Mouse (Mus musculus): ENCODE data around the gene Gm42688.
"Not testable (repeated sequence)": the region's sequence is repeated elsewhere in the genome, so short reads cannot be mapped to it uniquely, and the experiment has no call there.

Gm42688 gene

DNA sequence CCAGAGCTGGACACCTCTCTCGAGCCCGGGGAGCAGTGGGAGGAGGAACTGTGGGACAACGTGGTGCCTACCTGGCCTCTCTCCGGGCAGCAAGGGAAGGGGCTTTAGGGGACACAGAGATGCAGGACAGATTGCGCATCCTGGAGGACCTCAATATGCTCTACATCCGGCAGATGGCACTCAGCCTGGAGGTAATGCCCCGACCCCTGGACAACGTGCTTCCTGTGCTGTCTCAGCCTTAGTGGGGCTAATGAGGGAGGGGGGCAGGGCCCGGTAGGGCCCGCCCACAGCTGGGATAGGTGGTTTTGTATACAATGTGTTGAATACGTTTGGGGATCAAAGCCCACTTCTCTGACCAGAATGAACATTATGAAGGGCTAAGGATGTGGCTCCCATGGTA is 36.6 kb downstream of the Gm42688 start:
- DNase-seq (ENCODE audit: low spot score in 2 of 2), result no peak

DNA sequence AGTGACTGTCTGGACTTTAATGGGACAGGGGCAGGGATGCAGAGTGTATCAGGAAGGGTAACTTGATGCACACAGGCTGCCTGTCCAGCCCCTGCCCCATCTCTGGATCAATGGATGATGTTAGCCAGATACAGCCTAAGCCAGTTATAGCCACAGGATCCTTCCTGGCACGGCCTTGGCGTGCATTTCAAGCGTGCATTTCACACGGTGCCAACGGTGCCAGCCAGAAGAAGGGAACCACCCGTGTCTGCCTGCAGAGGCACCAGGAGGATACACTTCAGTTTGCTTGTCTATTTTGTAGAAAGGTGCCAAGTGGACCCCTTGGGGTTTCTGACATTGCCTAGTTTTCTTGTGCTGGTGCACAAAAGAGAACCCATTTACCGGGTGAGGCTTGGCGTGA is 38.6 kb downstream of the Gm42688 start:
- no peak for DNase-seq (ENCODE audit: low spot score in 2 of 2)

DNA sequence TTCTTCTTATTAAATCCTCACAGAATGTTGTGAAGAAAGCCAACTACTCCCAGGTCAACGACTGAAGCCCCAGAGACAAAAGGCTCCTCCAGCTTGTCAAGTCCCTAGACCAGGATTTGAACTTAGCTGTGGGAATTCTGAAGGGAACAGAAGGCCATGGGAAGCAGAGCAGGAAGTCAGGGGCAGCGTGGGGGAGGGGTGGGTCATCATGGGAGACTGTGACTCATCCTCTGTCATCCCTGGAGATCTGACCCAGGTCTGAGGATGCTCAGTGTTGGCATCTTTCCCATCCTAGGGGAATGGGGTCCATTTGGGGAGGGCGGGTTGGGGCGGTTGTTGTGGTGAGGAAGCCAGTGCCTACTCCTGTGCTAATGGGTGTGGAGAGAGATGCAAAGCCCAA is 40.2 kb downstream of the Gm42688 start:
- no peak for DNase-seq (ENCODE audit: low spot score in 2 of 2)

DNA sequence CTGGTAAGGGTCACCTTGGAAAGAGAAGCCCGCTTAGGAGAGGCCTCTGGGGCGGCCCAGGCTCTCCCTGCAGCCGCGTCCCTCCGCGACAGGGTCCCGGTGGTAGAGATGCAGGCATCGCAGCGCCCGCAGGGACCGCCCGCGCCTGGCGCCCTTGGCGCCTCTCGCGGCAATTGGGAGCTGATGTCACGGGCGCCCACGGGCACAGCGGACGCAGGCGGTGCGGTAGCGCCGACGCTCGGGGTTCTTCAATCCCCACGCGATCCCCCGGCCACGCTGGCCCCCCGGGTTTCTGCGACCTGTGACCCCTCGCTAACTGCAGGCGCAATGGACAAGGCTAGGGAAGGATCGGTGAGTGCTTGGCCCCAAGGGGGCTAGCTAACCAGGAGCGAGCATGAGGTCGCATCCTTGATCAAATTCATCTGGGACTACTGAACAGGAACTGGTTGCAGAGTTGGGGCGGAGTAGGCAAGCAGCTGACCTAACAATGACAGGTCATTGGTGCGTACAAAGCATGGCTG is 40.9 kb downstream of the Gm42688 start:
- DNase-seq (ENCODE audit: low spot score in 2 of 2), result peak; percentile 61 to 67

DNA sequence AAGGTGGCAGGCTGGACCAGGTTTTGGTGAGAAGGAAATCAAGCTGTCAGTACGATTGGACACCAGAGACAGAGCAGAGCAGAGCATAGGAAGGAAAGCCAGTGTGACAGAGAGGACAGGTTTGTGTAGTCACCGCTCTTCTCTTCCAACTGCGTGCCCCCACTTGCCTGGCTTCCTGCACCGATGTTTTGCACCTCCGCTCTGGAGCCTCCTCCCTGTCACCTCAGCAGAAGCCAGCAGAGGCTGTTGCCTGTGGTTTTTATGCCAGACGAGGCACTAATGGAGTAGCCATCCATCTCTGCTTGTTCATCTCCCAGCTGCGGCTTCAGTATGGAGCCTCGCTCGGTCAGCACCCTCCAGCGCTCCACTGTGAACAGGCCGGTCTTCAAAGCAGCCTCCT is 41.5 kb downstream of the Gm42688 start:
- DNase-seq (ENCODE audit: low spot score in 2 of 2), result no peak

DNA sequence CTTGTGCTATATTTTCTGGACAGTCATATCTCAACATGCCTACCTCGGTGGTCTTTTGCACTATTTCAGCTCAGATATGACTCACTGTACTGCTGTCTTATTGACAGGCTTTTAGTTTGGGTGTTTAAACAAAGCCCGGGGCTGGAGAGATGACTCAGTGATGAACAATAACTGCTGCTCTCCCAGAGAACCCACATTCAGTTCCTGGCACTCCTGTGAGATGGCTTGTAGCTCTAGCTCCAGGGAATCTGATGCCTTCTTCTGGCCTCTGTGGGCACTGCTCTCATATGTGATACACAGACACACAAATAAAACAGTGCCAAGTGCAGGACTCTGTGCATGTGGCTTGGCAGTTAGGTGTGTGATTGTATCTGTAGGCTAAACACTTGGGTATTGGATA is 43.8 kb downstream of the Gm42688 start:
- no peak for DNase-seq (ENCODE audit: low spot score in 2 of 2)

DNA sequence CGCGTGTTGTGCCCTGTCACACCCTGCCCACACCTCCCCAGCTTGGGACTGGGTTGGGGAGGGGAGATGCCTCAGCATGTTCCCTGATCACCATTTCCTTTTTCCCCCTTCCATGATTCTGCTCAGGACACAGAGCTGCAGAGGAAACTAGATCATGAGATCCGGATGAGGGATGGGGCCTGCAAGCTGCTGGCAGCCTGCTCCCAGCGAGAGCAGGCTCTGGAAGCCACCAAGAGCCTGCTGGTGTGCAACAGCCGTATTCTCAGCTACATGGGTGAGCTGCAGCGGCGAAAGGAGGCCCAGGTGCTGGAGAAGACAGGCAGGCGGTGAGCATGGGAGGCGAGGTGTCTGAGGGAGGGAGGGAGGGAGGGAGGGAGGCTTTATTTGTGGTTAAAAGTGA is 44.4 kb downstream of the Gm42688 start:
- DNase-seq (ENCODE audit: low spot score in 2 of 2), result no peak

DNA sequence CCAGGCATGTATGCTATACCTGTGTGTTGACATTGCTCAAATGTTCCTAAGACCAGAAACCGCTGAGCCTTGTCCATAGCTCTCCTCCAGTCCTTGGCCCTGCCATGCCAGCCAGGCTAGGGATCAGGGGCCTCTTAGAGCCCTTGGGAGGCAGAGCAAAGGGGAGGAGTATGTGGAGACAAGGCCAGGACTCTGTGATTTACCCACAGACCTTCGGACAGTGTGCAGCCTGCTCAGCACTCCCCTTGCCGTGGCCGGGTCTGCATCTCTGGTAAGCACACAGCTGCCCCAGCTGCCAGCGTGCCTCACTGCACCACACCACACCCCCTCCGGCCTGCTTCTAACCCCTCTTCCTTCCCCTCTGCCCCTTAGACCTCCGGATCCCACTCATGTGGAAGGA is 45.9 kb downstream of the Gm42688 start:
- no peak for DNase-seq (ENCODE audit: low spot score in 2 of 2)

DNA sequence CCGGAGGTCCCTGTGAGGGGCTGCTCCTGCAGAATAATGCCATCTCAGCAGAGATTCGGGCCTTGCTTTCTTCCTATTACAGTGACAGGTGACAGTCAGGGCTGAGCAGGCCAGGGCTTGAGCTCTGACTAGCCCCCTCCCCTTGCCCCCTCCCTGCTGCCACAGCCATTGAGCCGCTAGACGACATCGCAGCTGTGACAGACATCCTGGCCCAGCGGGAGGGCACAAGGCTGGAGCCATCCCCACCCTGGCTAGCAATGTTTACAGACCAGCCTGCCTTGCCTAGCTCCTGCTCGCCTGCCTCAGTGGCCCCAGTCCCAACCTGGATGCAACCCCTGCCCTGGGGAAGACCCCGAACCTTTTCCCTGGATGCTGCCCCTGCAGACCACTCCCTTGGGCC is 50.3 kb downstream of the Gm42688 start:
- DNase-seq (ENCODE audit: low spot score in 2 of 2), result no peak

DNA sequence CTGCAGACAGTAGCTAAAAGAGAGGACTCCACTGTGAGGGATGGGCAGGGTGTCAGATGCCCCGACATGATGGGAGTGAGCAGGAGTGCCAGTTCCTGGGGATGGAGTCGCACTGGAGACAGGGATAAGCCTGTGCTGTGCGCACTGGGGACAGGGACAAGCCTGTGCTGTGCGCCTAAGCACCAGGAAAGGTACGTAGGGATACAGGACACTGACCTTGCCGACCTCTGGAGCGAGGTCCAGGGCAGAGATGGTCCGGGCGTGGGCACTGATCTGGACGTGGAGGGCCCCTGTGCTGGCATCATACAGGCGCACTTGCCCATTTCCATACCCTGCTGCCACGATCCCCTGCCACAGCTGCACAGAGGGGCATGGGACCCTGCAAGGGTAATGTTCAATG is 51.6 kb downstream of the Gm42688 start:
- no peak for DNase-seq (ENCODE audit: low spot score in 2 of 2)

DNA sequence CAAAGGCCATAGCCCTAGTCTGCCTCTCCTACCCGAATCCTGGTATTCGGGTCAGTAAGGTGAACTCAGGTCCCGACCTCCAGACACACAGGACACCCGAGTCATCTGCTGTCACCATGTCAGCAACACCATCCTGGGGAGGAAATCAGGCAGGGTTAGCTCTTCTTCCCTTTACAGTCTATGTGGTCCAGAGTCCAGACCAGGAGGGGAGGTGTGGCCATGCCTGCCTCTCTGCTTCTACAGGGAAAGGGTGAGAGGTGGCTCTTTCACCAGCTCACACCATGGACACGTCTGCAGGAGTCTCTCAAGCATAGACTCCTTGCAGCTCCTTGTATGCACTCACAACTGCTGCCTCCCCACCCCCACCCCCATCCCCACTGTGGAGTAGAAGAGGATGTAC is 52.1 kb downstream of the Gm42688 start:
- no peak for DNase-seq (ENCODE audit: low spot score in 2 of 2)

DNA sequence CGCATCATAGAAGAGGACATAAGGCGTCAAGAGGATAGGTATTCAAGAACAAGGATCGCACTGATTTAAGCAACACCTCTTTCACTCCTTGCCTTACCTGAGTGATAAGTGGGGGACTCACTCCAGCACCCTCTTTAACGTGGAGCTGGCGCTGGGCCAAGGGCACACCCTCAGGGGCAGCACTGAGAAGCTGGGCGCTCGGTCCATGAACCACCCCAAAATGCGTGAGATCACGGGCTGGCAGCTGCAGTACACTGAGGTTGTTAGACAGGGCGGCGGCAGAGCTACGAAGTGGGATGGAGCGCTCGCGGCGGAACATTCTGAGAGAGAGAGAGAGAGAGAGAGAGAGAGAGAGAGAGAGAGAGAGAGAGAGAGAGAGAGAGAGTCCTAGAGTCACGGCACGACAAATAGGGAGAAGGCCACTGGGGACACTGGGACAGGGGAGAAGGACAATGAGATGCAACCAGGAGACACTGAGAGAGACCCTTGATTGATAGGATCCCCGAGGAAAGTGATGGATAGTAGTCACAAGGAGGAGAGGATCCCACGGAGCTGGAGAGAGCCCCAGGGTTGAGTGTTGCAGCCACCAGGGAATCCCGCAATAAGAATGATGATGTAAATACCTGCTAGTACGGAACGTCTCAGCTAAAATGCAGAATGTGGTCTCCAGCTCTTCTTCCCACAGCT is 54.3 kb downstream of the Gm42688 start:
- no peak for DNase-seq (ENCODE audit: low spot score in 2 of 2)

DNA sequence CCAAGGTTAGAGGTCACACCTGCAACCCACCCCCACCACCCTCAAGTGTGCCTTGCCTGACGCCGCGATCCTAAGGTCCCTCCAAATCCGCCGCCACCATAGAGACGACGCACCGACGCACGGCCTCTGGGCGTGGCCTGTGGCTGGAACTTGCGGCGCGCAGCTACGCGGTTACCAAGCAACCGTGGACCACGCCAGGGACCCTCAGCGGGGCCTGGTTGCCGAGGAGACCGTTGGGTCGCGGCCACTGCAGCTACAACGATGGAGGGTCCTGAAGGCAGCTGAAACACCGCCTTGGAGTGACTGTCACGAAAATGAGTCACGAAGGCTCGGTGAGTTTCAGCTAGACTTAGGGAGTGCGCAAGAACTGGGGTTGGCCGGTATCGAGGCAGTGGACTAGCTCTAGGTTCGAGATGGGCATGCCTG is 54.9 kb downstream of the Gm42688 start, which contains the start of the genes Wdr54 and 1700003E16Rik:
Gene Wdr54, minus strand, starts transcription at position 139 of the 426 bp plus-strand sequence.
Gene 1700003E16Rik, plus strand, starts transcription at position 146 of the 426 bp plus-strand sequence.
- peak; percentile 68 to 81 for DNase-seq (ENCODE audit: low spot score in 2 of 2)

DNA sequence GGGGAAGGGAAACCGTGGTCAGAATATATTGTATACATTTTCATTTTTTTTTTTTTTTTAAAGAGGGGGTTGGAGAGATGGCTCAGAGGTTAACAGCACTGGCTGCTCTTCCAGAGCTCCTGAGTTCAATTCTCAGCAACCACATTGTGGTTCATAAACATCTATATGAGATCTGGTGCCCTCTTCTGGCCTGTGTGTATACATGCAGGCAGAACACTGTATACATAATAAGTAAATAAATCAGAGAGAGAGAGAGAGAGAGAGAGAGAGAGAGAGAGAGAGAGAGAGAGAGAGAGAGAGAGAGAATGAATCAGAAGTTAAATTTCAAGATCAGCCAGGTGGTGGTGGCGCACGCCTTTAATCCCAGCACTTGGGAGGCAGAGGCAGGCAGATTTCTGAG is 58.0 kb downstream of the Gm42688 start:
- DNase-seq (ENCODE audit: low spot score in 2 of 2), result not testable (repeated sequence)

Data from right cerebral cortex, postnatal 36 days (tissue).